Mouse (Mus musculus): ENCODE results near the gene Cptp. TPM values are rescaled to one million over a fixed set of nuclear protein-coding genes. Genes with fewer than 3 reads are reported as not detected.

The Cptp gene
- polyA plus RNA-seq, 1 experiment = 69.1 TPM

DNA sequence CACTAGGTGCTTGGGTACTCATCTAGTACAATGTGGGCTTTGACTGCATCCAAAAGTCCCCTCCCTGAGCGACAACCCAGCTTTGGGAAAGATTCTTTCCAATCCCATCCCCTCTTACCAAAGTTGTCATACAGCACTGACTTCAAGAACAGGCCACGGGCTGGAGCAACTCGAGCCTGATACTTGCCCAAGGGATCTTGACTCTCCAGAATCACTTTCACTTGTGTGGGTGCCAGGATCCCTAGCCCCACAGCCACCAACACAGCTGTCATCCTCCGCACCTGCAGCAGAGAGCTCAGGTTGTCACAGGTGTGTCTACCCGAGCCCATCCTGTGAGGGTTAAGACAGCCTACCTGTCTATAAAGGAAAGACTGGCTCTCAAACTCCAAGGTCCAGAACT, 20.1 kb upstream of the Cptp start:
- Histone ChIP-seq H3K27me3 (ENCODE audit: control insufficient read depth, insufficient read depth, low read length) (no peaks in the 10 kb centered on the region), H3K4me1 (ENCODE audit: control insufficient read depth, insufficient read depth, insufficient read length, low read length) (peaks cover 21% of the 10 kb centered on the region), H3K4me3 (ENCODE audit: low read depth, low read length) (no peak overlapping the region), H3K27ac (ENCODE audit: insufficient read depth, low read depth, low read length) (no peak overlapping the region), H3K36me3 (ENCODE audit: control insufficient read depth, insufficient read depth, low read length) (peaks cover 29% of the 10 kb centered on the region)
- TF ChIP-seq CTCF (IDR thresholded peaks at IDR 0.05; ENCODE audit: extremely low read depth, insufficient read length, insufficient replicate concordance, low read depth, low read length) (no peak), POLR2A (IDR thresholded peaks at IDR 0.05; ENCODE audit: low read depth, low read length) (no peak)
- WGBS = 59% methylated on average over 5 of the region's 5 CpGs

DNA sequence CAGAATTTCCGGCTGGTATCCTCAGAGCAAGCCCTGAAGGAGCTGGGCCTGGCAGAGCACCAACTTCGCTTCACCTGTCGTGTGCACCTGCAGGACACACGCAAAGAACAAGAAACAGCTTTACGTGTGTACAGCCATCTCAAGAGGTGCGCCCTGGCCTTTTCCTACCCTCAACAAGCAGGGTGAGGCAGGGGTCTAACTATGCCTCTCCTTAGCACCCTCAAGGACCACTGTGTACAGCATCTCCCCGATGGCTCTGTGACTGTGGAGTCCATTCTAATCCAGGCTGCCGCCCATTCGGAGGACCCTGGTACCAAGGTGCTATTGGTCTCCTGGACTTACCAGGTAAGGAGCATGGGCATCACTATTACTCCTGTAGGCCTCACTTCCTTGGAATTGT, 18.9 kb upstream of the Cptp start:
- WGBS = 87% methylated on average over 9 of the region's 9 CpGs
- Histone ChIP-seq H3K4me1 (ENCODE audit: control insufficient read depth, insufficient read depth, insufficient read length, low read length) (peaks cover 12% of the 10 kb centered on the region), H3K4me3 (ENCODE audit: low read depth, low read length) (no peak overlapping the region), H3K36me3 (ENCODE audit: control insufficient read depth, insufficient read depth, low read length) (peaks cover 31% of the 10 kb centered on the region), H3K27ac (ENCODE audit: insufficient read depth, low read depth, low read length) (no peak overlapping the region), H3K27me3 (ENCODE audit: control insufficient read depth, insufficient read depth, low read length) (no peaks in the 10 kb centered on the region)
- no peak for TF ChIP-seq POLR2A (IDR thresholded peaks at IDR 0.05; ENCODE audit: low read depth, low read length)
- no peak for TF ChIP-seq CTCF (IDR thresholded peaks at IDR 0.05; ENCODE audit: extremely low read depth, insufficient read length, insufficient replicate concordance, low read depth, low read length)

DNA sequence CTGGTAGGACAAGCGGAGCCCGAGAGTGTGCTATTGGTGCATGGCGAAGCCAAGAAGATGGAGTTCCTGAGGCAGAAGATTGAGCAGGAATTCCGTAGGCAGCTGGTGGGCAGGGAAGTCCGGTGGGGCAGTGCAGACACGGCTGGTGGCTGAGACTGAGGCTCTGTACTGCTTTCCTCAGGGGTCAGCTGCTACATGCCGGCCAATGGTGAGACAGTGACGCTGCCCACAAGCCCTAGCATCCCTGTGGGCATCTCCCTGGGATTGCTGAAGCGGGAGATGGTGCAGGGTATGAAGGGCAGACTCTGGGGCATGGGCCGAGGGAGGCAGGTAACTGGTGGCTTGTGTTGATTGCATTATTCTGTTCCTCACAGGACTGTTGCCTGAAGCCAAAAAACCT, 18.4 kb upstream of the Cptp start:
- TF ChIP-seq CTCF (IDR thresholded peaks at IDR 0.05; ENCODE audit: extremely low read depth, insufficient read length, insufficient replicate concordance, low read depth, low read length) = no peak
- TF ChIP-seq POLR2A (IDR thresholded peaks at IDR 0.05; ENCODE audit: low read depth, low read length) = no peak
- peaks cover 31% of the 10 kb centered on the region for H3K36me3 ChIP-seq (ENCODE audit: control insufficient read depth, insufficient read depth, low read length)

GRCm38 (mm10) chr4:155886330-155886729, 17.1 kb upstream of the Cptp start:
- Histone ChIP-seq H3K36me3 (ENCODE audit: control insufficient read depth, insufficient read depth, low read length) (peaks cover 31% of the 10 kb centered on the region), H3K27me3 (ENCODE audit: control insufficient read depth, insufficient read depth, low read length) (no peaks in the 10 kb centered on the region), H3K4me1 (ENCODE audit: control insufficient read depth, insufficient read depth, insufficient read length, low read length) (peaks cover 5% of the 10 kb centered on the region), H3K4me3 (ENCODE audit: low read depth, low read length) (no peak overlapping the region), H3K27ac (ENCODE audit: insufficient read depth, low read depth, low read length) (no peak overlapping the region)
- 88% methylated on average over 5 of the region's 5 CpGs for WGBS
- no peak for TF ChIP-seq CTCF (IDR thresholded peaks at IDR 0.05; ENCODE audit: extremely low read depth, insufficient read length, insufficient replicate concordance, low read depth, low read length)
- no peak for TF ChIP-seq POLR2A (IDR thresholded peaks at IDR 0.05; ENCODE audit: low read depth, low read length)

More for the DNA sequence above, 18.4 kb upstream of the Cptp start:
- H3K27me3 ChIP-seq (ENCODE audit: control insufficient read depth, insufficient read depth, low read length) = no peaks in the 10 kb centered on the region
- peaks cover 7% of the 10 kb centered on the region for H3K4me1 ChIP-seq (ENCODE audit: control insufficient read depth, insufficient read depth, insufficient read length, low read length)
- no peak overlapping the region for H3K4me3 ChIP-seq (ENCODE audit: low read depth, low read length)
- 89% methylated on average over 10 of the region's 10 CpGs for WGBS
- H3K27ac ChIP-seq (ENCODE audit: insufficient read depth, low read depth, low read length) = no peak overlapping the region

DNA sequence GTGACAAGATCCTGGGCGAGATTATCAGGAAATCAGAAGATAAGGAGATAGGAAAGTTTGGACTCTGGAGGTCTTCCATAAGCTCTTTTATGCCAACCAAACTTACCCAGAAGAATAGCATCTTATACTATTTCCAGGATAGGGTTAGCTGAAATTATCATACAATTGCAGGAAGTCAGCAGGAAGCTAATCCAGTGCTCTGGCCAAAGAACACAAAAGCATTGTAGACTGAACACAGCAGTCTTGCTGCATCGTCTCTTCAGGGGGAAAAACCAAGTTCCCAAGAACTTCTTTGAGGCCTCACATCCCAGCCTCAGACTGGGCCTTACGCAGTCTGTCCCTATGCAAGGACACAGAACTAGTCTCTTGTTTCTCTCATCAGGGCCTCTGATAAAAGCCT, 14.3 kb upstream of the Cptp start:
- H3K4me3 ChIP-seq (ENCODE audit: low read depth, low read length) = no peak overlapping the region
- TF ChIP-seq CTCF (IDR thresholded peaks at IDR 0.05; ENCODE audit: extremely low read depth, insufficient read length, insufficient replicate concordance, low read depth, low read length) = no peak
- no peak for TF ChIP-seq POLR2A (IDR thresholded peaks at IDR 0.05; ENCODE audit: low read depth, low read length)
- no peaks in the 10 kb centered on the region for H3K27me3 ChIP-seq (ENCODE audit: control insufficient read depth, insufficient read depth, low read length)
- WGBS = 79% methylated on average over 3 of the region's 3 CpGs
- no peak overlapping the region for H3K27ac ChIP-seq (ENCODE audit: insufficient read depth, low read depth, low read length)
- no peaks in the 10 kb centered on the region for H3K4me1 ChIP-seq (ENCODE audit: control insufficient read depth, insufficient read depth, insufficient read length, low read length)
- H3K36me3 ChIP-seq (ENCODE audit: control insufficient read depth, insufficient read depth, low read length) = peaks cover 32% of the 10 kb centered on the region

DNA sequence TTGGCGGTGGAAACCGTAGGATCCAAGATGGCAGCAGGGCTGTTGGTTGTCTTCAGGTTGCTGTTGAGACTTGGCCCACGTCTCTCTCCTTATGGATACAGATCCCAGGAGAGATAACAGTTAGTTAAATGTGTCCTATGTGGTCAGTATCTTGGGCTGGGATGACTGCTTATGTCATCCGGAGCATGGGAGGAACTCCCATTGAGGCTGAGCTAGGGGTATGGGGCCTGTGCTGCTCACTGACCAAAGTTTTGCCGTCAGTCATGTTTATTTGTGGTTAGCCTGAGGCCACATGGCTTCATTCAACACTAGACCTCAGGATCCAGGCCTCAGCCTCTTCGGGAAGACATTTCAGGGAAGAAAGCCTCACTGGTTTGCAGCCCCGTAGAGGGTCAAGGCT, 2.2 kb upstream of the Cptp start:
- 85% methylated on average over 7 of the region's 7 CpGs for WGBS
- H3K27ac ChIP-seq (ENCODE audit: insufficient read depth, low read depth, low read length) = no peak overlapping the region
- no peaks in the 10 kb centered on the region for H3K27me3 ChIP-seq (ENCODE audit: control insufficient read depth, insufficient read depth, low read length)
- H3K4me1 ChIP-seq (ENCODE audit: control insufficient read depth, insufficient read depth, insufficient read length, low read length) = no peaks in the 10 kb centered on the region; the same call in 1 of the 2 replicates
- no peak for TF ChIP-seq POLR2A (IDR thresholded peaks at IDR 0.05; ENCODE audit: low read depth, low read length)
- TF ChIP-seq CTCF (IDR thresholded peaks at IDR 0.05; ENCODE audit: extremely low read depth, insufficient read length, insufficient replicate concordance, low read depth, low read length) = no peak
- H3K4me3 ChIP-seq (ENCODE audit: low read depth, low read length) = no peak overlapping the region
- peaks cover 22% of the 10 kb centered on the region for H3K36me3 ChIP-seq (ENCODE audit: control insufficient read depth, insufficient read depth, low read length)

- H3K4me1 ChIP-seq (ENCODE audit: control insufficient read depth, insufficient read depth, insufficient read length, low read length) = no peaks in the 10 kb centered on the region; the same call in 1 of the 2 replicates
- H3K27me3 ChIP-seq (ENCODE audit: control insufficient read depth, insufficient read depth, low read length) = no peaks in the 10 kb centered on the region
- H3K36me3 ChIP-seq (ENCODE audit: control insufficient read depth, insufficient read depth, low read length) = peaks cover 29% of the 10 kb centered on the region
- no peak for TF ChIP-seq POLR2A (IDR thresholded peaks at IDR 0.05; ENCODE audit: low read depth, low read length)
- 3% methylated on average over 22 of the region's 22 CpGs for WGBS
- peak overlapping the region; percentile 92 for H3K4me3 ChIP-seq (ENCODE audit: low read depth, low read length)
- peak overlapping the region; percentile 53 for H3K27ac ChIP-seq (ENCODE audit: insufficient read depth, low read depth, low read length)
Observed at GRCm38 (mm10) chr4:155868614-155869298, 484 bp downstream of the Cptp start.

Data from small intestine, adult 2 months (tissue).